Mouse (Mus musculus): ENCODE measurements around the gene Sema3a.
"Not testable (repeated sequence)": the region's sequence is repeated elsewhere in the genome, so short reads cannot be mapped to it uniquely, and the experiment has no call there.

The Sema3a gene

DNA sequence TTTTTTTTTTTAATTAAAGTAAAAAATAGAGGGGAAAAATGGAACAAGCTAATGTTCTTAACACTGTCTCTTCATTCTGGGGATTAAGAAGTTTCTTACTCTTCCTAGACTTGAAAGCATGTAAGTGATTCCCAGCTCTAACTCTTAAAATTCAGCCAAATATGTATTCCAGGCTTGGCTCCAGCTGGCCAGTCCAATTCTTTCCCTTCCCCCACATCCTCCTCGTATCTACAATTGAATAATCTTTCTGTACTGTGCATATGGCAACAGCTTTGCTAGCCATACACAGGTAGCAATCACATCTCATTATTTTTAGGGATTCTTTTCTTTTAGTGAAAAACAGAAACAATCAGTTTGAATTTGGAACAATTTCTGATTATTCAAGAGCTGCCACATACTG is 303.5 kb downstream of the Sema3a start:
- DNase-seq (ENCODE audit: low spot score) = no peak

DNA sequence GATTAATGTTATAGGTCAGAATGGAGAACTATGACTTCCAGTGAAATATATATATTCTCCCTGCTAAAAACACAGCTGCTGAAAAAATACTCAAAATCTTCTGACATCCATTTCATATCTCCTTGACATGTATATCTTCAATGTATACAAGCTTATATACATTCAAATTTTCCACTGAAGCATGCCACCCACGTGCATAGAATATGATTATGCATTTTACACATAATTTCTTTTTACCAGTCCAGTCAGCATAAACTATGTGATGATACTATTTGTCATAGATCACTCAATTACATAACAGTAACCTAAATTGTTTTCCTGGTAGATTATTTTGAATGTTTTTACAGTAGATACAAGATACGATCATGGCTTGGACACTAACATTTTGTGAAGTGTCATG is 306.6 kb downstream of the Sema3a start:
- no peak for DNase-seq (ENCODE audit: low spot score)

DNA sequence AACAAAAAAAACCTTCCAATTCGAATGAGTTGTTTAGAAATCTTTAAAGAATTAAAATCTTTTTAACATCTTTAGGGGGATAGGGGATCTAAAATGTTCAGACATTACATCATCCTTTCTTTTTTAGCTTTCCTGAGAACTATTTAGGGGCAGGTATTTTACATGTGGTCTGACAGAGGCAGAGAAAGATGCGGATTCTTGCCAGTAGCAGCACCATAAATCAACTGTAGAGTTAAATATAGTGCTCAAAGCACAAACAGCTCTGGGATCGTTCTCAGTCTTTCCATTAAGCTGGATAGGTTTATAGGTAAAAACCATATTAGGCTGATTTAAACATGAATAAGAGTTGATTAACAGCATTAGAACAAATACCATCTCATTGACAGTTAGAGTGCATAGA is 307.4 kb downstream of the Sema3a start:
- DNase-seq (ENCODE audit: low spot score) = no peak

DNA sequence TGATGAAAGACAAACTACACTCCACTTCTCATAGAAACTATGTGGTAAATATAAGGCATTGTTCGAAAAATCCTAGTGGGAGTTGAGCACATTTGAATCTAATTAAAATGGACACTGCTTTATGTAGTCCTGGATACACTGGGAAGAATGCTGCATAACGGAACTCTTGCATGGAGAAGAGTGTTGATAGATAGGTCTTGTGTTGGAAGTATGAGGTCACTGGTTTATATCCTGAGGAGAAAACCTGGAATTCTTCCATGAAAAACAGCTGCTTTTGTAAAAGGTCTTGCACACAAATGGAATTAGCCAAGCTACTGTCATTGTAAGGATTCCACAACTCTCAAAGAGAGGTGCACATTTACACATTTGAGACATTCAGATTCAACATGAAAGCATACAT is 308.1 kb downstream of the Sema3a start:
- DNase-seq (ENCODE audit: low spot score) = no peak

DNA sequence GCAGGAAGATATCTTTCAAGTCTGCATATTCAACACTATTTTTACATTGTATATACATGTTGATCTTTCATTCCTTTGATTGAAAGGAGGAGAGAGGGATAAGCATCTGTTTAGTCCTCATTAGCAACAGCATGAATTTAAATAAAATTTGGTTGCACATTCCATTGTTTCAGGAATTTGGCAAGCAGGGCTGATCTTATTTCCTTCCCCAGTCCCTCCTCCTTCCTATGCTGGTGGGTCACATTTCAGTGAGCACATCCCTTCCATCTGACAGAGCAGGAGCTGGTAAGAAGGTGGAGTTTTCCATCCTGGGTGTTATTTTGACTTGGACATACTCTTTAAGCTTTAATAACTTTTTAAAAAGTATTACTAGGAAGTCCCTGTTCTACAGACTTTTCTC is 315.9 kb downstream of the Sema3a start:
- no peak for DNase-seq (ENCODE audit: low spot score)

DNA sequence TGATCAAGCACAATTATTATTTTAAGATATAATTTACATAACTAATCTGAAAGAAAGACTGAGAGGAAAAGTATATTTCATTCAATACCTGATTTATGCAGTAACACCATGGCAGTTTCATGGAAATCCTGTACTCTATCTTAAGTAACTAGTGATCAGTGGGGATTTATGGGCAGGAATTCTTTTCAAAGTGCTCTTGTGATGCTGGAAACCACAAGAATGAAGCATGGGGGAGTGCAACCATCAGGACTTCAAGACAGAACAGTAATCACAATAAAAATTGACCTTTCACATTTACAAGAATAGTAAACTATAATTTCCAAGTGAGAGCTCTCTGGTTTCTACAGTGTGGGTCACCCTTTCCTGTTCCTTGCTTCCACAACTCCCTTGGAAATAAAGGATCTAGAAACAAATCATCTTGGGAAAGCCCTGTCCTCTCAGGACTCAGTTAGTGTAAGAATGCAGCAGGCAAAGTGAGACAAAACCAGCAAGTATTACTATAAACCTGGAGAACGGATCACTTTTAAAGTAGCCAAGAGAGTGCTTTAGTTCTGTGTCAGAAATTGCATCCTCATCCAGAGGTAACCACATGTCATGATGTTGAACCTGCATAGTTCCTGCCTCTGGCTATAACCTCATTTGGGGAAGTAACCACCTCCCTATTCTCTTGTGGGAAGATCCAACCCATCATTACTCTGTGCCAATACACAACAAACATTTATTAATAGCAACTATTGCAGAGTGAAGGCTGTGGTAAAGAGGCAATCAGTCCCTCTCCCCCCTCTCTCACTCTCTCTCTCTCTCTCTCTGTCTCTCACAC is 335.2 kb downstream of the Sema3a start:
- DNase-seq (ENCODE audit: low spot score) = no peak

DNA sequence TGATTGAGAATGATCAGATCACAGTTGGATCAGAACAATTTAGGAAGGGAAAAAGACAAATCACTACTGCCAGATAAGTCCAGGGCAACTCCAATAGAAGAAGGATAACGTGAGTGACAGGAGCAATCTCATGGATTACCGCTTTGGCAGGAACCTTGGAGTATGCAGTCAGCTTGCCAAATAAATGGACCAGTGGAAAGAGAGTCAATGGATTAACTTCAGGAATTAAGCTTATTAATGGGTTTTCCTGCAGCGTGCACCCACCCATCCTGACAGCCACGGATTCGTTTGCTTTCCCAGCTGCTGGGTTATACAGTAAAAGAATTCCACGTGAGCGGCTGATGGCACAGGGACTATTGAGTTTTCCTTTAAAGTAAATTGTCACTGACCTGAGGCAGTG is 343.6 kb downstream of the Sema3a start:
- no peak for DNase-seq (ENCODE audit: low spot score)

DNA sequence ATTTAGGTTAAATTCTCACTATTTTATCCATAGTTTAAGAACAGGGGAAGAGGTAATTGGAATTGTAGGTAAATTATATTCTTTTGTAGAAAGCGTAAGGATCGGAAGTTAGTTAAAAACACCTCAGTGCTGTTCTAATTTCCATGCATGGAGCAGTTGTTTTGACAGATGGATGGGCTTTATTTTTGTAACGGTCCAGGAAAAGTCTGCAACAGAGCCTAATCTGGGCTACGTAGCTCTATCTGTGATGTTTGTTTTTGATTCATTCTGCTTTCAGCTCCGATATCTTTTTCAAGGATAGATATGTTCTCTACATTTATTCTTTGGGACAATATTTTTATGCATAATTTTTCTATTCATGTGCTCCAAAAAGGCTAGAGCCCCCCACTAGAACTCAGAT is 344.2 kb downstream of the Sema3a start:
- no peak for DNase-seq (ENCODE audit: low spot score)

DNA sequence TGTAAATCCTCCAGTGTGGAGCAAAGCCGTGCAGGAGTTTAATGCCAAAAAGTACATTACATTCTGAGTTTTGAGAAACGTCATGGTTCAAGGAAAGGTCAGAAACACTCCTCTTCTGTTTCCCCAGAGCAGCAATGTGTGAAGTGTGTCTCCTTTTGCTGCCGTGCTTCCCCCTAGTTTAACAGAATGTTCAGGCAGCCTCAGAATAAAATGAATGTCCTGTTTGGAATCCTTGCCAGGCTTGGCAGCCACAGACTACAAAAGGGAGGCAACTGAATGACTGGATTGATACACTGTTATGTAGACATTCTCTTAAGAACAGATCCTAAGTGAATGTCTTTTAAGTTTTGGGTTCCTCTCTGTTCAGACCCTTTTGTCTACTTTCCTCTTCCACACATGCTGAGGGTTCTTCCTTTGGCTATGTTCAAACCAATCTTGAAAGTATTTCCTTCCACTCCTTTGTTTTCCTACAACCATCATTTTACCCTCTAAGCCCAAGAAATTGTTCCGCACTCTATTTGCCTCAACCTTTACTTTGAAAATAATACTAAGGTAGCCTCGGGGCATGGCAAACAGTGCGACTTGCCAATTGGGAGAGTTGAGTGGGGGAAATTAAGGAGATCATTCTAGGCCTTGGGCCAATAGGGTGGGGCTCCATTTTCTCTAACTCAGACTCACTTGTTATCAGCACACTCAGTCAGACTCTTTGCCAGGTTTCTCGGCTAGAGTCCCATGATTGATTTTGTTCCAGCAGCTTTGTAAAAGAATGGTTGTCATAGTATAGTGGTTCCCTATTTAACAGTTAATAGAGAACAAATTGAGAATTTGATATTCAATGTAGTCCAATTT is 345.1 kb downstream of the Sema3a start:
- DNase-seq (ENCODE audit: low spot score) = no peak

DNA sequence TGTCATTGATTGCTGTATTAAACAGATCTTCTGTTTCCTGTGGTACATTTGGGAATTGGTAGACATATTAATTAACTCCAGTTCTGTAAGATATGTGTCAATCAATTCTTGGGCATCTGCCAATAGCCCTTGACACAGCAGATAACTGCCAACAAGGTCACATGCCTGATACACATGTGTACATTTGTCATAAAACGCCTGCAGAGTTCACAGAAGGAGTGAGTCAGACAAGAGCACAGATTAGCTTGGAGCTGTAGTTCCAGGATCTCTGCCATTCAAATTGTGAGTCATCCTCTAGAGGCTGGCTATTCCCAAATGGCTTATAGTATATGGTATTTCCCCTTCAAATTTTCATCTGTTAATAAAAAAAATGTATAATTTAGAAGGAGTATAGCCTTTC is 352.4 kb downstream of the Sema3a start:
- DNase-seq (ENCODE audit: low spot score) = no peak

DNA sequence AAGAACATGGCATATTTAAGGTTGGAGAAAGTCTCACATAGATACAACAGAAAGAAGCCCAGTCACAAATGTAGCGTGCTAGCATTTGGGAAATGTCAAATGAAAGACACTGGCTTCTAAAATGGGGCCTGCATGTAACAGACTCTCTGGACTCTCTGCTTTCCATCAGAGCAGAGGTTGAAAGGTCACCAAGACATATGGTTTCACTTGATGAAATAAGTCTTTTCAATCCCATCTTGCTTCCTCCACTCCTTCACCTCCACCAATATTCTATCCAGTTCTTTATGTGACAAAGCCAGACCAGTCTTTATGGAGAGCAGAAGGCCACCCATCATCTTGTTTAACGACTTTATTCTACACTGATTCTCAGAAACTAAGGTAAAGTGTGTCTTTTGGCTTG is 363.5 kb downstream of the Sema3a start:
- no peak for DNase-seq (ENCODE audit: low spot score)

DNA sequence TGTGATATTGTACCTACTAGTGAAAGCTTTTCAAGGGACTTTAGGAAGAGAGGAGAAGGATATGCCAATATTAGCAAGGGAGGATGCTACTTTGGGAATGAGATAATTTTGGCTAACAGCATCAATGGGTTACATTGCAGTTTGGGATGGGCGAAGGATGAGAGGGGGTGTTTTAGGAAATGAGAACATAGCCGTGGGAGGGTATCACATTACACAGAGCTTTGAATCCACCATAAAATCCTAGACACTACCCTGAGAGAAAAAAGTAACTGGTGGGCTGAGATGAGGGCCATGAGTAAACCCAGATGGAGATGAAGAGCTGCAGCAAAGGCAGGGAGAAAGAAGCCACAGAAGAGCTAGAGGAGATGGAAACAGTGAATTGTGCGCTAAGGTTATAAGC is 370.8 kb downstream of the Sema3a start:
- DNase-seq (ENCODE audit: low spot score) = not testable (repeated sequence)

DNA sequence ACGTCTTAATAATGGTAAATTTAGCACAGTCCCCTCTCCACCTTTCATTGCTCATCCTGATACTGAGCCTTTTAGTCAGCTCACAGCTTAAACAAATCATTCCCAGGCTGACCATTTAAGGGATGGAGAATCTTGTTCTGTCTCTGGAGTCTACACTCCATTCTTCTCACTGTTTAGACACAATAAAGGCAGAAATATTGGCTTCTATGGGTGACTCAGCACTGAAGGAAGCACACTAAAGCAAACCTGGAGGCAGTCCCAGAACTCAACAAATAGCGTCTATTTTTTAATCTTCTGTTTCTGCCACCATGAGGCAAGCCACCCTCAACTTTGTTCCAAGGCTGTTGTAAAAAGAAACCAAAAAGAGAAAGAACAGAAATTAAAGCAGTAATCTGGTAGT is 374.6 kb downstream of the Sema3a start:
- no peak for DNase-seq (ENCODE audit: low spot score)

DNA sequence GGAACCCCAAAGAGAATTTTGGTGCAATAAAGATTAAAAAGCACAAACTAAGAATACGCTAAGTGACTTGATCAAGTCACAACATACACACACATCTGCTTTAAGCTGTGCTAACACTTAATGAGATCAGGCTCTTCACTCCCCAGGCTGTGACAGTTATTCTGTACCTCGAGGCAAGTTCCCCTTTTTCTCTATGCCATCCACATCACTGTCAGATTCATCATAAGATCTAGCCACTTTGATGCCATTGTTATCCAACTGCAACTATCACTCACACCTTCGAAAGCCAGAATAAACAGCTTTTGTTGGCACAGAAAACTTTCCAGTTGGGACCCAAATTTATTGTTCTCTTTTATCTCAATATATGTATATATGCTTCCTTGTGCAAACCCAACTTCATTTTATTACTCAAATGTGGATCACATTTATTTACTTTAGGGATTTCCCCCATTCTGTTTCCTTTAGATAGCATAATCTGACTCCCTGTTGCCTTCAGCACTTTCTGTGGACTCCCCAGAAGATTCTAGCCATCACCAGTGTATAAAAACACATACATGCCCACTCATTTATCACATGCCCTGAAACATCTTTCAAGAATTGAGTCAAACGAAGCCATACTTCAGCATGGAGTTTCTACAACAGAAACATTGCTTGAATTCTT is 380.8 kb downstream of the Sema3a start:
- DNase-seq (ENCODE audit: low spot score) = no peak

DNA sequence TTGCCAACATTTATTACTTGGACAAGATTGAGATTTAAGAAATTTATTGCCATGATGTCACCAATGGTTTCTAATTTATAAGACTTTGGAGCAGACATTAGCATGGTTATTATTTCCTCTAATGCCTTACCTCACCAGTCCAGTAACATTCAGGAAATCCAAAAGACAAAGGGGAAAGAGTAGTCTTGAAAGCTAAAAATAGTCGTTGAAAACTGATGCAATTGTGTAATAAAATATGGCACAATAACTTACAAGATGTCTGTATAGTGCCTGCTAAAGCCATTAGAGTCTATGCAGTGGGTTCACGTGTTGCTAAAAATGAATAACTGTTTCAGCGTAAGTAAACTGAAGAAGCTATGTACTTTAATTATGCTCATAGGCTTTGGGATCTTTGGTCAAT is 383.9 kb downstream of the Sema3a start:
- DNase-seq (ENCODE audit: low spot score) = no peak

DNA sequence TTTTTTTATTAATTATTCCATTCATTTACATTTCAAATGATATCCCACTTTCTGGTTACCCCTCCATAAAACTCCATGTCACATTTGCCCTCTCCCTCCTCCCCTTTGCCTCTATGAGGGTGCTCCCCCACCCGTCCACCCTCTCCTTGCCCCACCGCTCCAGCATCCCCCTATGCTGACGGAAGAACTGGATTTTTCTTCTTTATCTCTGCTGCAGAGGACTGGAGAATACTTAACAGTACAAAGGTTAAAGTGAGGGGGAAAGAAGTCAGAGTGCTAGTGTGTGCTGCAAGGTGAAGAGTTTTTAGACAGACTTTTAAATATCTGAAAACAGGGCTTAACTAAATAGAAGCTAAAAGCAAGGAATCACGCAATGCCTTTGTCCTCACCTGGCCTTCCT is 391.8 kb downstream of the Sema3a start:
- DNase-seq (ENCODE audit: low spot score) = no peak

DNA sequence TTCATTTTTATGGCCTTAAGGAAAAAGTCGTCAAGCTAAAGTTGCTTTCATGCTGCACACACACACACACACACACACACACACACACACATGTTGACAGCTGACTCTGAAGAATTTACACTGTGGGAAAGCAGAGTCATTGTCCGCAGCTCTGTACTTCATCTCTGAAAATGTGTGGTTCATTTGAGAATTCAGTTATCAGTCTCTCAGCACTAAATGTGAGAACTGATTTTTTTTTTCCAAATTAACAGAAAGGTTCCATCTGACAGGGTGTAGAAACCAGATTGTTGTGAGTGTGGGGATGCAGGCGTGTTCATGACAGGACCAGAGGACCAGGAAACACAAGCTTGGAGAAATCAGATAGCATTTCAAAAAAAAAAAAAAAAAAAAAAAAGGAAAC is 400.4 kb downstream of the Sema3a start:
- DNase-seq (ENCODE audit: low spot score) = no peak

DNA sequence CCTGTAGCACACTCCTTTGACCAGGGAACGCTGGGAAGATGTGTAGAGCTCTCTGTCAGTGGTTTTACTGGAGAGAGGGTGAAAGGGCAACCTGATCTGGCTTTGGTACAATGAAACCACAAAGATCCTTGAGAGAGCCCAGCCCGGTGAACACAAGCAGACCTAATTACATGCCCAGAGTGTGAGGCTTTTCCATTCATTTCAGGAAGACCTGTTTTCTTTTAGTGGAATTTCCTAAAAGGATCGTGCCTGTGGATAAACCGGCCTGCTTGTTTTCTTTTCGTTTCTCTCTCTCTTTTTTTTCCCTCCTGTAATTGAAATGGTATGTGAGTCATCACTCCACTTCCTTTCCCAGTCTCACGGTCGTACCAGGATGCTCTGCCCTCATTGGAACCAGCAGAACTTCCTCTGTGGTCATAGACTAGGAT is 401.8 kb downstream of the Sema3a start:
- DNase-seq (ENCODE audit: low spot score) = no peak

DNA sequence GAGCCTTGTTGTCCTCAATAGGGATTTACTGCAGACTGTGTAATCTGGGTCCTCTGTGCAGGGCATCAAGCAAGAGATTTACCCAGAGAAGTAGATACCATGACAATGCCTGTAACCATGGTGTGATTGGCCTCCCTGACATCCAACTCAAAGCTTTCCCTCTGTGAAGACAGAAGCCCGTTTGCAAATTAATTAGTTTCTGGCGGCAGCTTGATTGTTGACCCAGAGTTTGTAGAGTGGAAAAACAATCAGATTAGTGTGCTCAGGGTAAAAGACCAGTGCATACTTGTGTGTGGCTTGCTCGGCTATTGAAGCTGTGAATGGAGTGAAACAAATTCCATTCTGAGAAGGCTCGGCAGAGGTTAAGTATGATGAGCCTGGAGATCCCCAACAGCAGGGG is 404.0 kb downstream of the Sema3a start:
- no peak for DNase-seq (ENCODE audit: low spot score)

DNA sequence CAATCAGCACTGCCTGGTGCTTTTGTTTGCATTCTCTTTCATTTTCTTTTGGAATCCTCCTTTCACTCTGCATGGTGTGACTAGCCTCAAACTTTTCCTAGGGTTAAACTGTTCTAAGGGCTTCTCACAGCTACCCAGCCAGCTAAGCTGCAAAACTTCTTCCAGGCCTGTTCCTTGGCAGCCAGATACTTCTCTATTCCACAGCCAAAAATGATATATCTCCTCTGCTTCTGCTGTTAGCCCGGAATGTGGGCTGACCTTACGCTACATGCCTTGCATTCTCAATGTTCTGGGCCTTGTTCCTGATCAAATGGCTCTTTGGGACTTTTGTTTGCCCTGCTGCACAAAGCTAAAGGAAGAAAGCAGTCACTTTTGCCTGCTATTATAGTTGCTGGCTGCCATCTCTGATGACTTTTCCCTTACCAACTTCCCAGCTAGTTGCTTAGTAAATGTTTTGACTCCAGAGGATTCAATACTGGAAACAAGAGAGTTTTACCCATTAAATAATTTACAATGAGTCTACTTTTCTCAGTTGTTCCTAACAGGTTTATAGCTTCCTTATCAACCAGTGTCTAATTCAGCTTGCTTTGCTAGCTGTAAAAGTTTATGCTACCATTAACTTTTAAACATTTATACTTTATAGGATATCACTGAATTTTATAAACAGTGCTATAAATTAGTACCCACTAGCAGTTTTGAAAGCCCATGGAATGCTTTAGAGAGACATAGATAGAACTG is 422.4 kb downstream of the Sema3a start:
- DNase-seq (ENCODE audit: low spot score) = no peak

DNA sequence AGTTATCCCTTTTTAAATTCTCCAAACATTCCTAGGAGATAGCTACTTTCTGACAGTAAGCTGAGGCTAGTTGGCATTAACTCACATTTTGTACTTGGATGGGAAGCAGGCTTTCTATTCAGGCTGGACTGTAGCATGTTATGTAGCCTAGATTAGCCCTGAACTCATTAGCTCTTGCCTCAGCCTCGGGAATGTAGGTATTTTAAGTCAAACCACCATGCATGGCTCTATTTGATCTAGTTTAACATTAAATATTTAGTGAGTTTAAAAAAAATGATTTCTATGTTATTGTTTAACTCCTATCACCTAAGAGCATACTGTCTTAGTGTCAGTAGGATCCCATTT is 423.0 kb downstream of the Sema3a start:
- no peak for DNase-seq (ENCODE audit: low spot score)

DNA sequence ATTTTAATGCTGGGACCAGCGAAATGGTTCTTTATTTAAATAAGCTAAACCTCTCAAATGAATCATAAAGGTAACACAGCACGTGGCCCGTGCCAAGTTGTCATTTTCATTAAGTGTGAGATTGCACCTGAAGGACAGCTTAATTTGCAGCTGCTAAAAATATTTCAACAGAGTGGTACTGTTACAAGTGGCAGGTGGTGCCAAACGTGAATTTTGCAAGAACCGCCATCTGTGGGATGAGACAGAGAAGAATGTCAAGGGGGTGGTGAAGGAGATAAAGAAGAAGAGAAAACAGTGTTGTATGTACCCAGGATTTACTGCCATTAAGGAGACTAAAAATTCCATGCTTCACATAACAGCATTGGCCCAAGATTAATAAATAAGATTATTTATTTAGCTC is 423.9 kb downstream of the Sema3a start:
- no peak for DNase-seq (ENCODE audit: low spot score)
